Mouse (Mus musculus) cerebral cortex, adult 2 months (tissue): Measurements from ENCODE around the gene Ptprm.

Experiments
- WGBS: fragments of 180-500 bp; shearing (Covaris S2); methylation state at CpG from one replicate; pipeline ENCODE4 v1.1.7; 2018; 5-methylcytosine and 5-hydroxymethylcytosine counted together

Ptprm gene

DNA sequence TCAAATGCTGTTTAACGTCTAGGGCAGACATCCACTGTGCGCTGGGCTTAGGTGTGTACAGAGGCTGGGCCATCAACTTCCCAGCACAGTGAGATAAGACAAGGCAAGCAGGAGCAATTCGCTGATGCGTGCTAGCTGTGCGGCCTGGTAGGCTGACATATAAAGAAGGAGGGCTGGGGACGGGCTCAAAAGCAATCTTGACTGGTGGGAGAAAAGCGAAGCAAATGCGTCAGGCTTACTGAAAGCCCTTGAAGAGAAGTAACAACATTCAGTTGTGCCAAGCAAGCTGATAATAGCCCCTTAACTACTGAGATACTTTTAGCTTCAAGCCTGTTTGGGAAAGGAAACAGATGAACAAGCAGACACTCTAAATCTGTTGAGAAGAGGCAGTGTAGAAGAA, 217.8 kb downstream of the Ptprm start:
- WGBS: 54% methylated on average over 8 of the region's 8 CpGs

DNA sequence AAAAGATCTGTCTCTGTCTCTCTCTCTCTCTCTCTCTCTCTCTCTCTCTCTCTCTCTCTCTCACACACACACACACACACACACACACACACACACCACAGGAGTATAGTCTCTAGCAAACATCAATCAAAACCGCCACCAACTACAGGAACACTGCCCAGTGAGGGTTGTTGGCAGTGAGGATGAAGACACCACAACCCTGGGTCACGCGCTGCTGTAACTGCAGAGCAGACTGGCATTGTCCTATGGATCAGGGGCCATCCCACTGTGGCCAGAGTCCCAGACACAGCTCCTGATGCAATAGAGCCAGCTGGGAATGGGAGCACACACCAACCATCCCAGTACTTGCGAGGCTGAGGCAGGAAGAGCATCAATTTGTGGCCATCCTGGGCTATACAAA, 220.0 kb downstream of the Ptprm start:
- WGBS: 91% methylated on average over 4 of the region's 4 CpGs

DNA sequence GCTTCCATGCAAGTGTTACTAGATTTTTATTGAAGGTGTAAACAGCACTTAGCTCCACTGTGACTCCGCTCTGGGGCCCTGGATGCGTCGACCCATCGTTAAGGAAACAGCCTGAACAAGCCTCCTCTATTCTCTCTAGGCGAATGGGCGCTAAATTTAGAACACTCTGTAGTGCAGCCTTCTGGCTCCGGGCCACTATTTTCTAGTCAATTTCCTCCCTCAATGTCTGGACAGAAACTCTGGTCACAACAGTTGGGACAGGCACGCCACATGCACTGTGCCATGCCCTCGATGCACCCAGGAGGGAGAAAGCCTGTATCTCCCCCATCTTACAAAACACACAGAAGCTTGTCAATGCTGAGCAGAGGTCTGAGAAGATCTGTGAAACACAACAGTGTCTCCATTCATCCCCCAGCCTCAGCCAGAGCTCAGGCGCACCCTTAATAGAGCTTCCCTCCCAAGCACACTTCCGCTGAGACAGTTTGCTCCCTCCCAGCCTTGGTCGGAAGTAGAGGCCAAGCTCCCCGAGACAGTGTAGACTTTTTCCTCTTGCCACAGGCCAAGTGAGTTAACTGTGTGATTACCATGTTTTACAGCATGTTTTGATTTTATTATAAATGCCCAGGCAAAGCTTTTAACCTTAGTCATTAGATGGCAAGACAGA, 220.7 kb downstream of the Ptprm start:
- WGBS: 31% methylated on average over 13 of the region's 13 CpGs

DNA sequence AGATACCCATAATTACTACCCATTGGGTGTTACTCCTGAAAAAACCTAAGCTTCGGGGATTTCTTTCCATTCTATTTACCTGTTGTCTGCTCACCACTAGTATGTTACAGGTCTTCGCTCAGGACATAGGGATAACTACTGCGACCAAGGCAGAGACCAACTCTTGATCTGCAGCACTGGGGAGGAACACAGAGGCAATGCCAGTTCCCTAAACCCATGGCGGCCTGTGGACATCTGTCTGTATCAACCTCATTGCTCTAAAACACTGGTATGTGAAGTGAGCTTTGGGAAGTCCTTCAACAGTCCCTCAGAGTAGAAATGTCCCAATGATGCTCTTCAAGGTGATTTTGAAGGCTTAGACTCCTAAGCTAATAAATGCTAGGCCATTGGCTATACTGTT, 221.2 kb downstream of the Ptprm start:
- WGBS: 93% methylated on average over 4 of the region's 4 CpGs

DNA sequence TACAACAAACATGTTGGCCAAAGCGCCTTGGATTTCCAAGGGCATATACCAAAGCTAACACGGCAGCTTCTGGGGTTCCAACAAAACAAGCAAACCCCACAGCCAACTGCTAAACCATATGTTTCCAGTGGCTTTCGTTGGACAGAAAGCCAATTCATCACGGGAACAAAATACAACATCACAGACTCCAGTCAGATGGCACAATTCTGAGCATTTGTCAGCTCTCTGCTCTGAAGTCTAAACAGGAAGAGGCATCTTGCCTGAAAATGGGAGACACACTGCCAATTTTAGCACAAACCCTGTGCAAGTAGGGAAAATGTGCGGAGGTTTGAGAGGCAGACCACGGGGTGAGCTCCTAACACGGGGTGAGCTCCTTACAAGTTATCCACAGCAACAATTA, 226.7 kb downstream of the Ptprm start:
- WGBS: 19% methylated on average over 7 of the region's 7 CpGs

DNA sequence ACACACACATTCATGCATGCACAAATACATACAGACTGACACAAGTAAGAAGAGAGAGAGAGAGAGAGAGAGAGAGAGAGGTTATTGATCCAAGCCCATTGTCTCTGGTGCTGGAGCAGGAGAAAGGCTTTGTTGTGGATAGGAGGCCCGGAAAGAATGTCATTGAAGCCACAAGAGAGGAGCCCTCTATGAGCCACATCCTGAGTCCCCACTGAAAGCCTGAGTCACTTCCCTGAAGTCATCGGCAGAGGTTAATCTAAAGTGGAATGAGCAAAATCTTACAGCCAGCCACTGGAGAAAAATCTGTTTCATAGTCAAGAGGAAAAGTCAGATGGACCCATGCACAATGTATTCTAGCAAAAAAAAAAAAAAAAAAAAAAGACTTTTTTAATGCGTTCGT, 228.7 kb downstream of the Ptprm start:
- WGBS: 76% methylated on average over 4 of the region's 4 CpGs

DNA sequence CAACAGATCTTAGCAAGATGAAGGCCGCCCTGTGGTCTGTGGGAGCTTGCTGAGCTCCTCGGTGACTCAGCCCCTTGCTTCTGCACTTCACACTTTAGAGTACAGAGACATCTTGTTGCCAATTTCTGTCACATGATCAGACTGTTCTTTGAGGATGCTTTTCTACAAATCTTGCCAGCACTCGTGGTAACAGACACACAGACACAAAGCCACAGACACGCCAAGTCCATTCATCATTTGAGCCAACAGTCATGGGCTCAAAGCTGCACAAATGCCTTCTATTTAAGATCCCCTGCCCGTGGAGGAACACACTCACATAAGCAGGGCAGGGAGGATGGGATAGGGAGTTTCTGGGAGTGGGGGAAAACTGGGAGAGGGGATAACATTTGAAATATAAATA, 230.0 kb downstream of the Ptprm start:
- 39% methylated on average over 5 of the region's 5 CpGs for WGBS

DNA sequence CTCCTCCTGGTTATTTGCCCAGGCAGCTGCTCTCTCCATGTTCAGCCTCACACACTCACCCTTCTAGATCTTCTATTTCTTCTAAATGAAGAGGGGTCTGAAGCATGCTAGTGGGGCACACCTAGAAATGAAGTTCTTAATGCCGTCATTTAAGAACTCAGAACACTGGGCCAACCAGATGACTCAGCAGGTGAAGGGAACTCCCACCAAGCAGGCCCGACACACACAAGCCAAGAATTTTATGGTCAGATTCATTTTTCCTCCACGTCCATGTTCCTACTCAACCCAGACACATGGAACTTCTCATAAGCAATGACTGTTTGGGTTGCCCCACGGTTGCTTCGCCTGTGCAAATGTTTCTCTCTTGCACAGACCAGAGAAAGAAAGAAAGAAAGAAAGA, 230.5 kb downstream of the Ptprm start:
- 76% methylated on average over 5 of the region's 5 CpGs for WGBS

DNA sequence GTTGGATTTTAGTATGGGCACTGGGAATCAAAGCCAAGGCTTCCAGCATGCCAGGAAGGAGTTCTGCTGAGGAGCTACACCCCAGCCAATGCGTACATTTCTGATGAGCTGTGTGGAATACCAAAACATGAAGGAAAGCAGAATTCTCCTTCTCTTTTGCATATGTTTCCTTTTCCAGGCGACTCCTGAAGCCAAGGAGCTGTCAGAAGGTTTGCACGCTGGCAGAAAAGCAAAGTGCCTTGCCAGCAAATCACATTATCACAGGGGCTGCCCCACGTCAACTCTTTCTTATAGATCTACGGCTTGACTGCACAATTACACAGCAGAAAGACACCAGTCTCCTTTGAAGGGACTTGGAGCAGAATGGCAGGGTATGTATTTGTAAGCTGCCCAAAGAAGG, 233.4 kb downstream of the Ptprm start:
- WGBS: 48% methylated on average over 5 of the region's 5 CpGs

DNA sequence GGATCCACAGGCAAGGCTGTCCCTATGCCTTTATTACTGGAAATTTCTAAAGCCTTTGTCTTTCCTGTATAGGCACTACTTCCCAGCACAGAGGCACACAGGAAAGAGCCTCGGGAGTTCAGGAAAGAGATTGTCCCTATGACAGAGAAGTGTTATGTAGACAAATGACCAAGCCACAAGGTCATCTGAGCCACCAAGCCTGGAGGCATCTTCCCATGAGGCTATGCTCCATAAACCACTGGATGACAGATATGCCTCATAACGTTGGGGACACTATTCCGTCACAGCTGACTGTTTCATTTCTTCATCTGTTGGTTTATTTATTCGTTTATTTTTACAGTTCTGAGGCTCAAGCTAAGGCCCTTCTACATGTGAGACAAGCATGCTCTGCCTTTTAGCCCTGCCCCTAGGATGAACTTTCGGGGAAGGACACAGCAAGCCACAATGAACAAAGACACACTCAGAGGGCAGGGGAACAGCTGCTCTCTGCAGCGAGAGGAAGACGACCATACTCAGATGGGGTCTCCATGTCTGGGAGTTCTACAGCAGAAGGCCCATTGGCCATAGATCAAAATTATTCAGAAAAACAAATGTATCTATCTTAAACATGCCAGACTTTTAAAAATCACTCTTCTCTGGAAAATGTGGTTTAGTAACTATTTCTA, 235.4 kb downstream of the Ptprm start:
- WGBS: 79% methylated on average over 7 of the region's 7 CpGs

DNA sequence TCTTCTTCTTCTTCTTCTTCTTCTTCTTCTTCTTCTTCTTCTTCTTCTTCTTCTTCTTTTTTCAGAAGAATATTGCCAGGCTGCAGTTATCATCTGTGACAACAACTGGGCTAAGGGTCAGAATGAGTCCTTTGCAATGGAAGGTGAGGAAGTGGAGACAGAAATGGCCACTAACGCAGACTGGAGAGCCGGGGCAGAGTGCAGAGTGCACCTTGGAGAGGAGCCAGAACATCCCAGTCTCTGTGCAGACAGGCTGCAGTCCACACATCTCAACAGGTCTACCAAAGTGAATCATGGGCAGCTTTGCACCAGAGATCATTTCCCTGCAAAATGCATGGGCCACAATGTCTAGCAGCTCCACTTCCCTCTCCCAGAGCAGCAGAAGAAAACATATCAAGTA, 239.4 kb downstream of the Ptprm start:
- WGBS: 65% methylated on average over 2 of the region's 2 CpGs

DNA sequence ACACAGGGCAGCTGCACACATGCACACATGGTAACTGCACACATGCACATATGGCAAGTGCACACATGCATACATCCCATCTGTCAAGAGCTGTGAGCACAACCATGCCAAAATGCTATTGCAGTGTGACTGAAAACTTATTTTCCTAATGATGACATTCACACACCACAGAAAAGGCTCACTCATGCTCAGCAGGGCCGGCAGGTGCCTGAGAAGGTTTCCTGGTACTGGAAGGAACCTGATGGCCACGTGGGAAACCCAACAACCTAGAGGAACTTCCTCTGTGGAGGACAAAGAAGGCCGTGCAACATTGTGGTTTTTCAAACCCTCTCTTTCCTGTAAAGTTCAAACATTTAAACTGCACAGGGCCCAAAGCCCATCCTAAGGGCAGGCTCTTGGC, 241.6 kb downstream of the Ptprm start:
- 76% methylated on average over 3 of the region's 3 CpGs for WGBS

DNA sequence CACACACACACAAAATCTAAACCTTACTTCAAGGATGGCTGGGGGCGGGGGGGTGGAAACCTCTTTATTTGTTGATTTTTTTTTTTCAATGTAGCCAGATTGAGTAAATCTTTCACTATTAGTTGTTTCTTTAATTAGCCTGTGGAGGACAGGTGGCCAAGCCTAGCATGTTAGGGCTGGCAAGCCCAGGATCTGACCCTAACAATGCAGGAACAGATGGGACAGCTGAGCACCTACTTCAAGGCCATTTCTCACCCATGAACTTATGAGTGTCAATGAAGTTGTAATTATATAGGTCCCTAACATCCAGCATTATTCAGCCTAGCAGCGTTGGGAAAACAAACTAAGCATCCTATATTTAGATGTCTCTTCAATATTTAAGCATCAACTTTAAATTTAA, 248.1 kb downstream of the Ptprm start:
- 90% methylated on average over 2 of the region's 2 CpGs for WGBS

DNA sequence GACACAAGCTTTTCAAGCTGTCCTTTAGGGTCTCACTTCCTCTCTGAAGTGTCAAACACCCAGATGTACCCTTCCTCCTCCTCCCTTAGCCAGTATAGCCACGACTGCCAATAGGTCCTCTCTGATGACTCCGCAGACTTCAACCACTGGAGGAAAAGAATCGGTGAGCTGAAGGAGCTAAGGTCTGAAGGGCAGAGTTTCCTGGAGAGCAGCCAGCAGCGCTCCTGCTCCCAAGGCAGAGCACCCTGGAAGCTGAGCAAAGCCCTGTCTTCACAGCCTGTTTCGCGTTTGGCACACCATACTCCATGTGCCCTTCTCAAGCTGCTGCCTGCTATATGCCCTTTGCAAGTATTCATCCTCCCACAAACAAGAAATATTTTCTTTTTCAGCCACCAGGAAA, 252.2 kb downstream of the Ptprm start:
- 73% methylated on average over 6 of the region's 6 CpGs for WGBS

DNA sequence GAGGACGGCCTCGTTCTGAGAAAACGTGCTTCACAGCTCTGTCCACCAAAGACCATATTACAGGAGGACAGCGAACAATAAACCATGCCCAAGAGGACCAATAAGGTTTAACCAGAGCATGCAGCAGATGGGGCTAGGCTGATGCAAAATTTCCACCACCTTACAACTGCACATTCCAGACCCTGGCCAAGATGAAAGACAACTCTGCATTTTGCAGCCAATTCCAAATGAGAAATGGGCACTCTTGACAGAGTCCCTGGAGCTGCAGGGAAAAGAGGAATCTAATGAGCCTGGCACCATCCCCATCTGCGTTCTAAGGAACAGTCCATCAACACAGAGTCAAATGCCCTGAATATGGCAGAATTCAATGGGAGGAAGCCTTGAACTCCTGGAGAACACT, 263.3 kb downstream of the Ptprm start:
- WGBS: 81% methylated on average over 5 of the region's 5 CpGs

DNA sequence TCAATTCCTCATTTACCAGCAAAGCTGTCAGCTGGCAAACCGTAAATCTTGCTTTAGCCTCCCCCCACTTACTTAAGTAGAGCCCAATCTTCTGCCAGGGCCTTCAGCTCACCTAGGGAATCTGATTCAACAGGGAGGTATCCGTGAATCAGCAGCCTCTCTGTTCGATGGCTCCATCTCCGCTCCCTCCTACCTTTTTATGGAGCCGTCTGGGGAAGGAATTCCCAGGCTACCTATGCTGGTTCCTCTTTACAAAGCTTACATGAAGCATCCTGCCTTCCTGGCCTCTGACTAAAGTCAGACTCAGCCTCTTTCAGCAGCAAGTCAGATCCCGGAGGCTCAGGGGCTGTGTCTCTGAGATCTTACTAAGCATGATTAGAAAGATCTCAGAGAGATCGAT, 264.1 kb downstream of the Ptprm start:
- 79% methylated on average over 7 of the region's 7 CpGs for WGBS

DNA sequence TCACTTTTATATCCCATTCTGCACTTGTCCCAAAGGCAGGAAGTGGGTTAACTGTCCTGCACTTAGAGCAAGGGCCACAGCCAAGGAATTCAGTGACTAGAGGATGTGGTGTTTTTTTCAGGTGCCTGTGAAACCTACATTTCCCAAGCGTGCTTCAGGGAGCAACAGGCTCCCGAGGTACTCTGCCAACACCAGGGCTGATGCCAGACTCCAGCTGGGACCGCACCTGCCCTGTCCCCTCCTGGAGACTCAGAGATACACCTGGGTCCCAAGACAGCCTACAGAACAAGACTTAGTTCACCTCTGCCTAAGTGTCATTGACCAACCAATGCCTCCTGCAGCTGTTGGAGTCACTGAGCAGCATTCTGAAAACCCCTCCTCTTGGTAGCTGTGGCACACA, 264.6 kb downstream of the Ptprm start:
- WGBS: 74% methylated on average over 3 of the region's 3 CpGs

DNA sequence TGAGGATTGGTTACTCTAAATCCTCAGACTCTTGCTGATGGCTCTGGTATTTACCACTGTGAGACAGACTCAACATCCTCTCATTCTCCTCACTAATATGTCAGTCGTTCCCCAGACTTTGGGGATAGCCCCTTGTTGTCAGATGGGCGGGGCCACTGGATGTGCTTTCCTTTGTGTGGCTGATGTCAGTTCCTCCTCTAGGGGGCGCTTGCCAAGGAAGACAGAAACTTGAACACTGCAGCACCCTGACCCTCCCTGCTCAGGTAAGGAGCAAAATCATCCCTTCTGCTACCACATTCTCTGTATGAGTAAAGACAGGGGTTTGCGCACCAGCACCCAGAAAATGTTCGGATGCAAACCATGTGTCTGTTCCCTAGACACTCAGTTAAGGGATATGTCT, 266.7 kb downstream of the Ptprm start:
- WGBS: 68% methylated on average over 5 of the region's 5 CpGs

DNA sequence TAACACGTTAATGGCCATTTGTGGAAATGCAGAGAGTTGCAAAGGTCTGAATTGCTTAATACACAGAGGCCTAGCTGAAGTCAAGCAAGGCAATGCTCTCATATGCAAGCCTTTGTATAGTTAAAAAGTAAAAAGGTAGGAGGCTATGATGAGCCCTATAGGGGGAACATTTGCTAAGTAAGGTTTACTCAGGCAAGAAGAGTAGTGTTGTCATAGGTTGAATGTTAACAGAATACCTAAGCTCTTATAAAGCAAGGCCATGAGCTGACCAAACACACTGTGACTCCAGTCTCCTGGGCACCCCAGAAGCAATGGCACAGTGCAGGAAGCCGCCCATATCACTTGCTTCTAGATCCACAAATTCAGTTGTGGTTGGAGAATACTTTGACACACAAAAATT, 267.4 kb downstream of the Ptprm start:
- 95% methylated on average over 2 of the region's 2 CpGs for WGBS

DNA sequence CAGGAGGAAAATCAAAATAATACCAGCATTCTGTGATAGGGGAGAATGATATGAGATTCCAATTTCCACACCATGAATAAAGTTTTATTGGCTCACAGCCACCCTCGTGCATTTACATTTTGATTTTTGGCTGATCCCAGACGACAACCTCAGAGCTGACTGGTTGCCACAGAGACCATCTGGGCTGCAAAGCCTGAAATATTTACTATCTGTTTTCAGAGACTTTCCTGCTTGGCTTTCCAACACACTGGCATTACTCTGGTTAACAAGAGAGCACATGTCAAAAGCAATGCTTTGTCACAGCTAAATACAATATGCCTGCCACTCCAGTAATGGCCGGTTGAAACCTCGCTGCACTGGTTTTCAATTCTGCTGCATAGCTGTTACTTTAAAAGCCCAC, 269.8 kb downstream of the Ptprm start:
- WGBS: 51% methylated on average over 4 of the region's 4 CpGs

DNA sequence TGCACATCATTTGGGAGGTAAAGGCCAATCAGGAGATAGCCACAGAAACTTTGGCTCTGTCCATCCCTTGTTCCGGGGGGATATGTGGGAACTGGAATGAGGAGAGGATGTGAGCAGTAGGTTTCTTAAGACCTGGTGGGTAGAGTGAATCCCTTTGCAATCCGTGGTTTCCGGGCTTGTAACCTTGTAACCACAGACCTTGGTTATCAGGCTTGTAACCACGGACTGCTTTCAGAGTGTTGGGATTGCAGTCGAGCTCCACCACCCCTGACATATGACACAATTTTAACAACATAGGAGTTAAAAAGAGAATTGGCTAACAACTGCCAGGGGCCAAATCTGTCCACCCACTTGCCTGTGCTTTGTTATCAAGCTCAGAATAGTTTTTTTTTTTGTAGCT, 270.2 kb downstream of the Ptprm start:
- WGBS: 76% methylated on average over 5 of the region's 5 CpGs

DNA sequence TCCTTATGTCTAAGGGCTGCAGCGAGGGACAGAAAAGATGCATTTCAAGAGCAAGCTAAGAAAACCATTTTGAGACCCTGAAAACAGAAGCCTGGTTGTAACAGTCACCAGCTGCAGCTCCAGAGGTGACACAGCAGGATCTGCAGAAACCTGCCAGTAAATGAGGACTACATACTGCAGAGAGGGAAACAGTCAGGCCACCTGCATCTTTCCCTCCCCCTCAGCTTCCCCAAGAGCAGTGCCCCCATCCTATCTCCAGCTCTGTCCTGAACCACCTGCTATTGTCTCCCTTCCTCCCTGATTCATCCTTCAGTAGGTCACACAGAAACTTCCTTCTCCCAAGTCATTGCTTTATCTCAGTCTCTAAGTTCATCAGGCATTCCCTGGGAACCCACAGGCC, 274.7 kb downstream of the Ptprm start:
- WGBS: 77% methylated on average over 1 of the region's 1 CpGs

DNA sequence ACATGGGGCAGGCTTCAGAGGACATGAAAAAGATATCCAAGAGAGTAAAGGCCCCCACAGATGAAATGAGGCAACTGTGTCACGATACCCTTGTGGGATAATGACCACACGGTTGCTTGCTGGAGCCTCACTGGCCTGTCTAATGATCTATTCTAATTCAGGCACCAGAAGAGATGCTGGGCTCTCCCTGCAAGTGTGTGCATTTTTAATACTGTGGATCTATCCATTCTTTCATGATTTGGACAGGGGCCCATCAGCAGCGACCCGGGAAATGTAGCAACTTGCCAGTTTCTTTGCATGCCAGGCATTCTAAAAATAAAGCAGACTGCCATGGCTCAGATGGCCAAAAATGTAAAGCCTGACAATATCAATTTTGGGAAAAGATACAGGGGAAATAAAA, 280.7 kb downstream of the Ptprm start:
- 29% methylated on average over 4 of the region's 4 CpGs for WGBS

DNA sequence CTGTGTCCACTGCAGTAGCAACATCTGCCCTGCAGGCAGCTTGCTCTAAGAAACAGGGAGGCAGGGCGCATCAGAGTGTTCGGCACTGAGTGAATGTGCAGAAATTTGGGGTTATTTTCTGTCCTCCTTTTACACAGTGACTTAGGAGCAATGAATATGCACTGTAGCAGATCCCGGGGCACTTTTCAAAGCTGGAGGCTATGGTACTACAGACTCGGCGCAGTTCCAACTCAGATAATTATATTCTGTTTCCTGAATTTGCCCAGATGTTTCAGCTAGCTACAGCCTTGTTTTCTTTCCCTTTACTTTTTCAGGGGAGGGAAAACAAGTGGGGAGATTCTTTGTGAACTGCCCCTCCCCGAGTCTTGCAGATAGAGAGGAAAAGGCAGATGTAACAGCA, 281.1 kb downstream of the Ptprm start:
- WGBS: 47% methylated on average over 6 of the region's 6 CpGs
